Mouse (Mus musculus) kidney, adult 2 months (tissue): ENCODE measurements around the gene Kif18a. TPM values are rescaled to one million over a fixed set of nuclear protein-coding genes. Genes with fewer than 3 reads are reported as not detected.

Experiments
- DNase-seq: peaks from one replicate; pipeline ENCODE4 v3.0.0; 2021
- H3K27ac ChIP-seq: fragments of 200-500 bp; 2 replicates; pipeline ENCODE4 v1.5.1; 2012; ENCODE audit warnings: low read depth, low read length, control low read depth, inconsistent platforms; ENCODE audit not compliant: insufficient read depth
- H3K27me3 ChIP-seq: fragments of 200-500 bp; replicated peaks from 2 replicates; pipeline ENCODE4 v1.6.1; 2012; ENCODE audit warnings: mild to moderate bottlenecking, moderate library complexity, low read length, inconsistent platforms; ENCODE audit not compliant: control insufficient read depth, insufficient read depth
- H3K36me3 ChIP-seq: fragments of 200-500 bp; 2 replicates; pipeline ENCODE4 v1.6.1; 2012; ENCODE audit warnings: mild to moderate bottlenecking, moderate library complexity, low read length, inconsistent platforms; ENCODE audit not compliant: control insufficient read depth, insufficient read depth
- H3K4me1 ChIP-seq: fragments of 200-500 bp; 2 replicates; pipeline ENCODE4 v1.6.1; 2011; ENCODE audit warnings: low read length; ENCODE audit not compliant: control insufficient read depth, insufficient read depth
- H3K4me3 ChIP-seq: fragments of 200-500 bp; 2 replicates; pipeline ENCODE4 v1.5.1; 2011; ENCODE audit warnings: mild to moderate bottlenecking, low read depth, low read length, control low read depth; ENCODE audit not compliant: insufficient read depth
- CTCF ChIP-seq: fragments of 200-500 bp; conservative IDR thresholded peaks from 2 replicates; pipeline ENCODE4 v1.5.1; 2011; ENCODE audit warnings: low read depth, mild to moderate bottlenecking, control low read depth, low read length, moderate library complexity, mixed read lengths; ENCODE audit not compliant: insufficient read depth, insufficient read length
- POLR2A ChIP-seq: fragments of 200-500 bp; IDR thresholded peaks from one replicate; pipeline ENCODE4 v1.6.1; 2011; ENCODE audit warnings: low read depth, low read length, control low read depth
- whole genome bisulfite sequencing: fragments of 180-500 bp; shearing (Covaris S2); methylation state at CpG from one replicate; pipeline ENCODE4 v1.1.7; 2018; 5-methylcytosine and 5-hydroxymethylcytosine counted together
- polyA plus RNA-seq: library from polyadenylated mRNA; depleted of rRNA; stranded (reverse); fragments of >200 nt; gene quantifications from 2 replicates; pipeline ENCODE4 v1.2.3, GENCODE M21; 2012; rRNA removed

Gene Kif18a
- polyA plus RNA-seq, 1 experiment: 0.11 TPM

DNA sequence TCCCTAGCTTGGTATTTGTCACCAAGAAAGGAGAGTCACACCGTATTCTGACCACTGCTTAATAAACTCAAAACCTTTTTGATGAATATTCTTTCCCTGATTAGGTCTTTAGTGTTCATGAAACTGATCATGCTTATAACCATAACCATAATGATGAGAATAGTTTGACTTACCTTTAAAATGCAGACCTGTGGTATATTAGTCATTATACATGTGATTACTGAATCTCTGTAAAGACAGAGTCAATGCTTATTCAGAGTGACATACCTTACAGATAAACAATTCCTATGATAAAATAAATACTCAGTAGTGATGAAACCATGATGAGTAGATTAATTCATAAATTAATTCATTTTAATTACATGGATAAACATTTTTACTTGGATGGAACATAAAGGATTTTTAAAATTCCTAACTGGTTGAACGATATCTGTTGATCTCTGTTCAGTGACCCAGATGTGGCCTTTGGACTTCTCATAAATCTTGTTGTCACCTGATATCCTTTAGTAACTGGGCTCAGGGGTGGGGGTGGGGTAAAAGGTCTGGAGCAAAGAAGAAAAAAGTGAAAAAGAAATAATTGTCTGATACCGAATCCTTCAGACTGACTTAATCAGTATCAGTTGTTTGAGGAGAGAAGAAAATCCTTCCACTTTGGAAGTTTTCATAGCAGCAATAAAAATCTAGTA, 78.1 kb downstream of the Kif18a start:
- Histone ChIP-seq H3K4me3 (no peak overlapping the region), H3K36me3 (no peaks in the 10 kb centered on the region), H3K27me3 (no peaks in the 10 kb centered on the region), H3K4me1 (no peaks in the 10 kb centered on the region), H3K27ac (no peak overlapping the region)
- TF ChIP-seq POLR2A (no peak), CTCF (no peak)
- WGBS: 16% methylated on average over 3 of the region's 3 CpGs
- no peak for DNase-seq

DNA sequence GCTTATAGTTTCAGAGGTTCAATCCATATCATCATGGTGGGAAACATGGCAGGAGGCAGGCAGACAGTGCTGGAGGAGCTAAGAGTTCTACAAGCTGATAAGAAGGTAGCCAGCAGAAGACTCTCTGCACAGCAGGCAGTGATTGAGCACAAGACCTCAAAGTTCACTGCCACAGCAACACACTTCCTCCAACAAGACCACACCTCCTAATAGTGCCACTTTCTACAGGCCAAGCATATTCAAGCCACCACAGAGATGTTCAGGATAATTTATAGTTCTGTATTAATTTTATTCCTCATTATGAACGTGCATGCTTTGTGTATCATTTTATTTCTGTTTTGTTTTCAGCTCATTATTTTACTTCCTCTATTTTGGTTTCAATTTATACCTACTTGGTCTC, 85.4 kb downstream of the Kif18a start:
- 71% methylated on average over 1 of the region's 1 CpGs for WGBS
- Histone ChIP-seq H3K27ac (no peak overlapping the region), H3K27me3 (no peaks in the 10 kb centered on the region), H3K4me3 (no peak overlapping the region), H3K36me3 (no peaks in the 10 kb centered on the region), H3K4me1 (no peaks in the 10 kb centered on the region)
- TF ChIP-seq POLR2A (no peak), CTCF (no peak)
- DNase-seq: no peak

DNA sequence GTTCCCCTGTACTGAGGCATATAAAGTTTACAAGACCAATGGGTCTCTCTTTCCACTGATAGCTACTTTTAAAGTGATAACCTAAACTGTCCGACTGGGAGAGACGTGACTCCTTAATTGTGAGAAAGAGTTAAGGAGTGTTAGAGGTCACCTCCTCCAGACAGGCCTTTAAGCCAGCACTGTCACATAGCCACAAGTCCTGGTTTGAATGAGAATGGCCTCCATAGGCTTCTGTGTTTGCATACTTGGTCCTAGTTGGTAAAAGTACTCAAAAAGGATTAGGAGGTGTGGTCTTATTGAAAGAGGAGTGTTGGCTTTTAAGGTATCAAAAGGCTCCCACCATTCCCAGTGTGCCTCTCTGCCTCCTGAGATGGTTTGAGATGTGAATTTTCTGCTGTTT, 94.3 kb downstream of the Kif18a start:
- WGBS: 35% methylated on average over 2 of the region's 2 CpGs
- no peak for DNase-seq
- no peak overlapping the region for H3K4me3 ChIP-seq
- H3K27me3 ChIP-seq: no peaks in the 10 kb centered on the region
- H3K27ac ChIP-seq: no peak overlapping the region
- H3K4me1 ChIP-seq: no peaks in the 10 kb centered on the region
- no peaks in the 10 kb centered on the region for H3K36me3 ChIP-seq
- TF ChIP-seq POLR2A: no peak
- TF ChIP-seq CTCF: no peak

DNA sequence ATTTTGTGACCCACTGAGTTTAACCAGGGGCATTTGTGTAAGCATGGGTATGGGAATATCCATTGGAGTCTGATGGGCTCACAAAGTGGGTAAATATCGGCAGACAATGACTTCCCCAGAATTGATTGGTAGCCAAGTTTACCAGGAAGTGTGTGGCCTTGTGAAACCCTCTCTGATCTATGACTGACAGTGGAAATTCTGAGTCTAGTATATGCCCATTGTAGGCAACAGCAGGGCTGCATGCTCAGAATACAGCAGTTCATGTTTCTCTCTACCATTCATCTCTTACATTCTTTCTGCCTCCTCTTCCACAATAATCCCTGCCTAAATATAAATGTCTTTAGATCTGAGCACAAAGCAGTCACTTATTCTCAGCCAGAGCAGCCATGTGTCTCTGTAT, 103.5 kb downstream of the Kif18a start:
- H3K27me3 ChIP-seq: no peaks in the 10 kb centered on the region
- H3K36me3 ChIP-seq: no peaks in the 10 kb centered on the region
- no peaks in the 10 kb centered on the region for H3K4me1 ChIP-seq
- no peak overlapping the region for H3K27ac ChIP-seq
- H3K4me3 ChIP-seq: no peak overlapping the region
- no peak for DNase-seq
- 67% methylated on average over 1 of the region's 1 CpGs for WGBS
- no peak for TF ChIP-seq CTCF
- no peak for TF ChIP-seq POLR2A

DNA sequence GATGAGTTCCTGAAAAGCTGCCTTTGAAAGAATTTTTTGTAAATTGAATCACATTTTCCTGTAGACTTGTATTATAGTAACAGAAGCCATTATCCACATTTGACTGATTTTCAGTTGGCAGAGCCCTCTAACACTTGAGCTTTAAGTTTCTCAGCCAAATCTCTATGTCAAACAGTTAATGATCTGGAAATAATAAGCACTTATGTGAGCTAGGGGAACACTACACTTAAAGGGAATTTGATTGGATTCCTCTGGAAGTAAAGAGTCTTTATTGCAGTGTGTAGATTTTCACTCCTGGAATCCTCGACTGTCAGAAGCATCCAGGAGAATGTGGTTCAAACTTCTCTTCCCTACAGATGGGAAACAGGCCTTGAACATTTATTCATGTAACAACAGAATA, 105.7 kb downstream of the Kif18a start:
- Histone ChIP-seq H3K4me1 (no peaks in the 10 kb centered on the region), H3K27ac (no peak overlapping the region), H3K4me3 (no peak overlapping the region), H3K36me3 (no peaks in the 10 kb centered on the region), H3K27me3 (no peaks in the 10 kb centered on the region)
- no peak for TF ChIP-seq POLR2A
- no peak for TF ChIP-seq CTCF
- no peak for DNase-seq
- WGBS: 21% methylated on average over 1 of the region's 1 CpGs

DNA sequence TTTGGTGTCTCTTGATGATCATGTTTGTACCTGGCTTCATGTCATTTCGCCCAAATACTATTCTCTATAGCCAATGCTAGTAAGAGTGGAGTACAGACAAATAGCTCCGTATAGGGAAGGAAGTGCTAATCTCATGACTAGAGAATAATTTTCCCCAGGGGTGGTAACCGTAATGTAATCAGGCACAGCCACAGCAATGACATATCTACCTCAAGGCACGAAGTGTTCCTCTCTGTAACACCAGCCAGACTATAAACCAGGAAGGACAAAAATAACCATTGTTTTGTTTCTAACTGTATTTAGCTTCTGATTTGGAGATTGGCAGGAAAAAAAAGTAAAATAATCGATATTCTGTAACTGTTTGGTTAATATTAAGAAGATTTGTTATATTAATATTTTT, 108.2 kb downstream of the Kif18a start:
- DNase-seq: no peak
- Histone ChIP-seq H3K4me3 (no peak overlapping the region), H3K27me3 (no peaks in the 10 kb centered on the region), H3K27ac (no peak overlapping the region), H3K4me1 (no peaks in the 10 kb centered on the region), H3K36me3 (no peaks in the 10 kb centered on the region)
- WGBS: 71% methylated on average over 5 of the region's 5 CpGs
- TF ChIP-seq POLR2A (no peak), CTCF (no peak)

DNA sequence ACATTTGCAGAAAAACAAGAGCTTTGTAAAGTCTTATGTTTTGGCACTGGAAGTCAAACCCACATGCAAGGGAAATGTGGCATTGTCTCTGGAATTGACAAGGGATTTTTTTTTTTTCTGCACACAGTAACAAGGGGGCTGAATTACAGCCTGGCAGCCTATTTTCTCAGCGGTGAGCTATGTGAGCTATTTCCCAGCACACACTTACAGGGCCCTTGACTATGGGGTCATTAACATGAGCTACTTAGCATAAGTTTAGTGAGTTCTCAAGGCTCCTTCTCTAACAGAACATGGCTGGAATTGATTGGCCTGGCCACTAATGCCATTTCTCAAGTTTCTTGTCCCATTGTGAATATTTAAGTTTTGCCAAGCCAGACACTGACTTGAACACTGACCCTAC, 109.4 kb downstream of the Kif18a start:
- Histone ChIP-seq H3K27me3 (no peaks in the 10 kb centered on the region), H3K4me3 (no peak overlapping the region), H3K27ac (no peak overlapping the region), H3K36me3 (no peaks in the 10 kb centered on the region), H3K4me1 (no peaks in the 10 kb centered on the region)
- WGBS: 38% methylated on average over 1 of the region's 1 CpGs
- TF ChIP-seq CTCF (no peak), POLR2A (no peak)
- no peak for DNase-seq

Other genes with a start within 250 kb of the Kif18a start
- gene Mettl15, start within 50 bp of the Kif18a start, polyA plus RNA-seq: 7.2 and 7.9 TPM in 2 replicates